Mouse (Mus musculus) E14TG2a.4 (cell line): ENCODE data around the gene Stat6.

Experiments used
- H3K27me3 ChIP-seq: 2 replicates; pipeline ENCODE4 v1.6.1; 2014; ENCODE audit warnings: low read length, control low read depth; ENCODE audit not compliant: insufficient read depth
- H3K36me3 ChIP-seq: 2 replicates; pipeline ENCODE4 v1.6.1; 2014; ENCODE audit warnings: low read length, control low read depth; ENCODE audit not compliant: insufficient read depth
- H3K4me1 ChIP-seq: replicated peaks from 2 replicates; pipeline ENCODE4 v1.6.1; 2014; ENCODE audit warnings: low read depth, low read length, control low read depth
- H3K4me3 ChIP-seq: replicated peaks from 2 replicates; pipeline ENCODE4 v1.5.1; 2014; ENCODE audit warnings: mild to moderate bottlenecking, low read length
- H3K9me3 ChIP-seq: 2 replicates; pipeline ENCODE4 v1.6.1; 2014; ENCODE audit warnings: low read length, control low read depth
- CTCF ChIP-seq: conservative IDR thresholded peaks from 2 replicates; pipeline ENCODE4 v1.5.1; 2014; ENCODE audit warnings: low read length
- NANOG ChIP-seq: IDR thresholded peaks from 2 replicates; pipeline ENCODE4 v1.6.1; 2014; ENCODE audit warnings: borderline replicate concordance, low read length, mixed read lengths
- POU5F1 ChIP-seq: IDR thresholded peaks from 2 replicates; pipeline ENCODE4 v1.6.1; 2014; ENCODE audit warnings: low read length, borderline replicate concordance

The Stat6 gene

DNA sequence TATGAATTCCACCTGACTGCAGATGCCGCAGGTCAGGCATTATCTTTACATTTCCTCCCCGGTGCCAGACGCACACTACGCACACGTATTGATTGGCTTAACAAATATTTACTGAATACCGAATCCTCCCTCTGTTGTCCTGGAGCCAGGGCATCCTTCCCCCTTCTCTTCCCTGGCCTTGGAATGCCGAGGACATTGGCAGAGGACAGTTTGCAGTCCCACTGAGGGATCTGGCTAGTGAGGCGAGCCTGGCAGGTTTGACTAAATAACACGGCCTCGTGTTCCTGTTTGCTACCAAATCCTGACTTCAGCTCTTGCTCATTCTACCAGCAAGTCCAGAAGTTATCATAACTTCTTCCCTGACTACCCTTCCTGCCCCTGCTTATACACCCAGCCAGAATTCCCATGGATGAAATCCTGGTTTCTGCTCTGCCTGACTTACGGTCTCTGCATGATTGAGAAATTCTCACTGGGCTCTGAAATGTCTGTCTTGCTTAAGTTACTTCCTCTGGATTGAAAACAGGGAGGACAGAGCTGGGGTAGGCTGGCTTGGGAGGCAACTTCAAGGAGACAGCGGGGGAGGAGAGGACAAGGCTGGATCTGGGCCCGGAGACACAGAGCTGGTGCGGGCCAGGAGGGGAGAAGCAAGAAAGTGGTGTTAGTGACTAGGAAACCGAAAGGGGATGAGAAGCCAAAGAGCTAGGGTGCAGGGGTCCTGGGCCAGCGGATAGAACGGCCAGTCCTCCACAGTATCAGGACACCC is 42.8 kb upstream of the Stat6 start:
- Histone ChIP-seq H3K27me3 (peaks cover 3% of the 10 kb centered on the region; the same call in 1 of the 2 replicates), H3K4me1 (peaks cover 83% of the 10 kb centered on the region), H3K9me3 (no peaks in the 10 kb centered on the region), H3K4me3 (peak overlapping the region; percentile 53), H3K36me3 (0 out of 2 replicates have a peak, but pooled peaks cover 4% of the 10 kb centered on the region)
- TF ChIP-seq CTCF, result no peak
- no peak for TF ChIP-seq POU5F1
- TF ChIP-seq NANOG, result no peak

DNA sequence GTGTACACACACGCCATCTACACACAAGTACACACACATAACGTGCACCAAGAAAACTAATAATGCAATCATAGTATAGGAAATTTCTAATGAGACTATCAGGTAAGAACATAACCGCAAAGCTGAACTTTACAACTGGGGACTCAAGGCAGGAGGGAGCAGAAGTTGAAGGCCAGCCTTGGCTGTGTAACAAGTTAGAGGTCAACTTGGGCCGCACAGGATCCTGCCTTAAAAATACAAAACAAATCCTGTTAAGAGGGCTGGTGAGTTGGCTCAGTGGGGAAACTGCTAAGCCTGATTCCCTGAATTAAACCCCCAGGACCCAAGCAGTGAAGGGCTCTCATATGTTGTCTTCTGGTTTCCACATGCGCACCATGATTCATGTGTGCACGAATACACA is 40.6 kb upstream of the Stat6 start:
- no peak for TF ChIP-seq POU5F1
- H3K4me1 ChIP-seq, result peaks cover 77% of the 10 kb centered on the region
- 0 out of 2 replicates have a peak, but pooled peaks cover 11% of the 10 kb centered on the region for H3K36me3 ChIP-seq
- H3K9me3 ChIP-seq, result no peaks in the 10 kb centered on the region
- peaks cover 3% of the 10 kb centered on the region; the same call in 1 of the 2 replicates for H3K27me3 ChIP-seq
- H3K4me3 ChIP-seq, result no peak overlapping the region

DNA sequence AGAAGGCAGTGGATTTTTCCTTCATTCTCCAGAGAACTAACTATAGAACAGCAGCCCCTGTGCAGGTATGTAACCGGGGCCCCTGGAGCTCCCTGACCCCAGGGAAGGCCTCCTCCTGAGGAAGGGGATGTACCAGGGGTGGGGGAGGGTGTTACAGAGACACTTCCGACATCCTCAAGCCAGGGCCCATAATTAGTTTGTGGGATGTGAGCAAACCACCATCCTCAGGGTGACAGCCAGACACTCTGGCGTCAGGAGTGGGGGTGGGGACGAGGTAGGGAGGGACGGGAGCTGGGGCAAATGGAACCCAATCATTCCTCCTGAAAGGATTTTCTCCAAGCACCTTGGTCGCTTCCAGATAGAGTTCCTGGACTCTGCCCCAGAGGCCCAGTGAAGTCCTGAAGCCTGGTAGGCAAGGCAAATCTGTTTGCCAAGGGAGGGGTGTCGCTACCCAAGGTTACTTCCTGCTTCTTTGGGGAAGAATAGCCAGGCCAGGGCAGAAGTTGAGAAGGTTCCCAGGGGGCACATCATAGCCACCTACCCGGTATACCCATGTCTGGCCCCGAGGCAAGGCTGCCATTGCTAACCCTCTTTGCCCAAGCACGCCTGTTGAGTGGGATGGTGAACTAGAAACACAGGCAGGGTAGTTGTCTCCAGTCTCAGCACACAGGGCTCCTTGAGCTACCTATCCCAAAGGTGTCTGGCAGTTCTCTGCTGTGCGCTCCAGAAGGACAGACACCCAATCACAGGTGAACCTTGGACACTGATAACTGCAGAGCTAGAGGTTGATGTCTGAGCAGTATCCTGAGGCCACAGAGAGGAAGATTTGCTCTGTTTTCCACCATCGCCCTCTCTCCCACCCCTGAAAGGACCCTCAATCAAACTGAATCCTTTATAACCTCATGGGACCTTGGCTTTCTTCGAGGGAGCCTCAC is 39.1 kb upstream of the Stat6 start:
- no peaks in the 10 kb centered on the region for H3K9me3 ChIP-seq
- H3K27me3 ChIP-seq, result peaks cover 3% of the 10 kb centered on the region; the same call in 1 of the 2 replicates
- TF ChIP-seq POU5F1 (no peak), CTCF (no peak)
- no peak overlapping the region for H3K4me3 ChIP-seq
- H3K36me3 ChIP-seq, result 0 out of 2 replicates have a peak, but pooled peaks cover 11% of the 10 kb centered on the region
- H3K4me1 ChIP-seq, result peaks cover 75% of the 10 kb centered on the region

DNA sequence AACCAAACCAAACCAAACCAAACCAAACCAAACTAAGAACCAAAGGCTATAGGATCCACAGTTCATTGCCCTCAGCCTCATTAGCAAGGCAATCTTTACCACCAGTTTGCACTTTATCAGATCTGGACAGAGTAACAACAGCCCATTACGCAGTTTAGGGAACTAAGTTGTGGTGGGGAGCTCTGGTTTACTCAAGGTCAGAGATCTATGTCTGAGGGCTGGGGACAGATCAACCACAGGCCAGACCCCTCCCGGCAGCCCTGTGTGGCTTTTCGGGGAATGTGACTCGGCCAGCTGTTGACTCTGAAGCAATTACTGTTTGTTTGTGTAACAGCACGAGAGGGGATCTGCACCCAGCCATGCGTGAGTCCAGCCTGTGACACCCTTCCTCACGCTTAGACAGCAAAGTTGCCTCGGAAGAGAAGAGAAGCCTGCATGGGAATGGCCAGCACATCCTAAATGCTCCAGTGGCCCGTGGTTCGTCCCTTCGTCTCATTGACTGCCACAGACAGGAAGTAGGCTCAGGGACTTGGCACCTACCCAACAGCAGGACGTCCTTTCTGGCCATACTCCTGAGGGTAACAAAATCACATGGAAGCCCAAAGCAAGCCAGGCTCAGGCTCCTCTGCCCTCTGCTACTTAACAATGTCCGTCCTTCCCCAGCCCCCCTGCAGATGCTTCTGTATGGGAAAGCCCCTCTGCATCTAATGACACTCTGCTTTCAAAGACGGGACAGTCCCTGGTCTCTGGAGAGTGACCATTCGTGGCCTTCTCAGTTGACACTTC is 38.1 kb upstream of the Stat6 start:
- TF ChIP-seq POU5F1, result no peak
- no peak for TF ChIP-seq NANOG
- TF ChIP-seq CTCF, result no peak
- no peaks in the 10 kb centered on the region for H3K9me3 ChIP-seq
- peaks cover 75% of the 10 kb centered on the region for H3K4me1 ChIP-seq
- peaks cover 3% of the 10 kb centered on the region; the same call in 1 of the 2 replicates for H3K27me3 ChIP-seq
- H3K36me3 ChIP-seq, result 0 out of 2 replicates have a peak, but pooled peaks cover 11% of the 10 kb centered on the region
- H3K4me3 ChIP-seq, result peak overlapping the region; percentile 51

DNA sequence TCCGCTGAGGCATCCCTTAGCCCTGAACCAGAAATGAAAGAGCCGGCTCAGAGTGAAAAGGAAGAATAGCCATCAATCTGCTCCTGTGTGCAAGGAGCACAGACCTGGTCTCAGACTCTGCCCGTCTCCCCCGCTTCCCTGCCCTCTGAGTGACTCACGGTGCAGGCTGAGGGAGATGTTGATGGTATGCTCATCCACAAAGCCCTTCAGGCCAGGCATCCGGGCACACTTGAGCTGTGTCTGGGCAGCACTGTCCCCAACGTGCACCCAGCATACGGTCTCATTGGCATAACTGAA is 37.6 kb upstream of the Stat6 start:
- Histone ChIP-seq H3K9me3 (no peaks in the 10 kb centered on the region), H3K4me1 (peaks cover 75% of the 10 kb centered on the region), H3K36me3 (0 out of 2 replicates have a peak, but pooled peaks cover 11% of the 10 kb centered on the region), H3K4me3 (peak overlapping the region; percentile 51), H3K27me3 (peaks cover 3% of the 10 kb centered on the region; the same call in 1 of the 2 replicates)
- TF ChIP-seq POU5F1 (no peak), NANOG (no peak), CTCF (no peak)

DNA sequence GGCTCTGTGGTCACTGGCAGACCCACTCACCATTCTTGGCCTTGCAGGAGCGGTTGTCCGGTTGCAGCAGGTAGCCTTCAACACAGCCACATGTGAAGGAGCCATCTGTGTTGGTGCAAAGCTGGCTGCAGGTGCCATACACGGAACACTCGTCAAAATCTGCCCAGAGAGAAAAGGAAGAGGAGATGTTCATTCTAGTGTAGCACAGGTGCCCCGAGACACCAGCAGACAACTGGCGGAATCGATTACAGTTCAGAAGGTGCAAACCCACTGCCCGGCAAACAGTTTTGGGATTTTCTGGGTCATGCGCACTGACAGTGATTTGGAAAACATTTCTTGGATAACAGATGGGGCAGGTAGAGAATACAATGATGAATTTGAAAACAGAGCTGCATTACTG is 37.0 kb upstream of the Stat6 start:
- H3K36me3 ChIP-seq, result 0 out of 2 replicates have a peak, but pooled peaks cover 11% of the 10 kb centered on the region
- no peaks in the 10 kb centered on the region for H3K9me3 ChIP-seq
- H3K27me3 ChIP-seq, result peaks cover 3% of the 10 kb centered on the region; the same call in 1 of the 2 replicates
- peak overlapping the region; percentile 51 for H3K4me3 ChIP-seq
- H3K4me1 ChIP-seq, result peaks cover 75% of the 10 kb centered on the region
- TF ChIP-seq POU5F1, result no peak
- no peak for TF ChIP-seq NANOG
- no peak for TF ChIP-seq CTCF

DNA sequence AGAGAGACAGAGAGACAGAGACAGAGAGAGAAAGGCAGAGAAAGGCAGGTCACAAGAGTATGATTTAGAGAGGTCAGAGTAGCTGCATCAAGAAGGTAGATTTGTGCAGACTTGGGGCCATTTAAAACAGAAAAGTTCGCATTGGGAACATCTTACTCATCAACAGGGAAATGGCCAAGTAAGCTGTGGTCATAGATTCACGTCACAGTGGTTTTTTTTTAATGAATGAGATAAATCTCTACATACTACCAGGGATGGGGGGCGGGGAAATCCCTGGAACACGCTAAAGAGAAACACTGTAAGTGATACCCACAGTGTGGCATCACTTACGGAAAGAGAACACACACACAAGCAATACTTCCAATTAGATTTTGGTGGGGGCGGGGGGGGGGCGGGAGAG is 35.7 kb upstream of the Stat6 start:
- H3K4me3 ChIP-seq, result no peak overlapping the region
- TF ChIP-seq POU5F1 (no peak), NANOG (no peak), CTCF (no peak)
- peaks cover 3% of the 10 kb centered on the region; the same call in 1 of the 2 replicates for H3K27me3 ChIP-seq
- H3K4me1 ChIP-seq, result peaks cover 75% of the 10 kb centered on the region
- H3K9me3 ChIP-seq, result no peaks in the 10 kb centered on the region
- 0 out of 2 replicates have a peak, but pooled peaks cover 11% of the 10 kb centered on the region for H3K36me3 ChIP-seq

DNA sequence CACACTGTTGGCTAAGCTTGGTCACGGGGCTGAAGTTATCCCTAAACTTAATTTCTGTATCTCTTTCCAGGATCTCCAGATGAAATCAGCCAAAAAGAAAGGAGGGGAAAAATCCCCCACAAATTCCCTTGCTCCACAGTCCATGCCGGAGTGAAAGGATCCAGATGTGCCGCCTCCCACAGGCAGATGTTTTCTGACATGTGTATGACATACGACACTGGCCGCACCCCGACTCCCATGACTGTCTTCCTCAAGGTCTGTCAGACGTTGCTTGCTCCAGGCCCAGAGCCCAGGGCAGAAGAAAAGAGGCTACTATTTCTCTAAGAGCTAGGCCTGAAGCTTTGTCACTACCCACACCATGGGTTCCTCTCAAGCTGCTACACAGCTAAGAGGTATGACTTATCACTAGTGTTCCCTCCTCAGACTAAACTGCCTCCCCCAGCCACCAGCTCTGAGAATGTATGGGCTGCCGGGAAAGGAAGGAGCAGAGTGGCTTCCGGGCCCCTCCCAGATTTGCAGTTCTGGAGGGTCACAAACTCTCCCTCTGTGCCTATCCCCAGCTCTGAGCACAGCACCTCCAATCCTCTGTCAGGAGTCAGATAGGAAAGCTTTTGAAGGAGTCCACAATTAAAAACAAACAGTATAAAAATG is 33.2 kb upstream of the Stat6 start:
- H3K4me3 ChIP-seq, result peak overlapping the region; percentile 43
- H3K27me3 ChIP-seq, result peaks cover 14% of the 10 kb centered on the region; the same call in 1 of the 2 replicates
- H3K4me1 ChIP-seq, result peaks cover 81% of the 10 kb centered on the region
- no peak for TF ChIP-seq NANOG
- TF ChIP-seq CTCF, result no peak
- no peak for TF ChIP-seq POU5F1
- H3K9me3 ChIP-seq, result no peaks in the 10 kb centered on the region
- H3K36me3 ChIP-seq, result 0 out of 2 replicates have a peak, but pooled peaks cover 7% of the 10 kb centered on the region
